Mouse (Mus musculus) gastrocnemius, postnatal 4 days (tissue): ENCODE measurements around the gene Majin. TPM values are rescaled to one million over a fixed set of nuclear protein-coding genes. Genes with fewer than 3 reads are reported as not detected.

Experiments
- DNase-seq, 2 experiments: peaks; one replicate each; pipeline ENCODE4 v3.0.0; 2021 to 2022; ENCODE audit warnings: low spot score in 2 of 2, mixed read lengths in 2 of 2
- long read RNA-seq, 2 experiments: library from polyadenylated mRNA; stranded (forward); transcript quantifications; one replicate each; pipeline ENCODE4 v2.0.0; 2021
- total RNA-seq, 2 experiments: library from RNA; stranded (reverse); gene quantifications; 2 replicates each; pipeline ENCODE4 v1.2.3; 2021

Gene Majin
- not detected for total RNA-seq
- long read RNA-seq, experiment 1: 0 reads
- long read RNA-seq, experiment 2: 0 reads

- DNase-seq: no peak
Observed at GRCm38 (mm10) chr19:6184131-6184530, at the start of gene Majin. Majin (plus strand) TSS chr19:6184388.

GRCm38 (mm10) chr19:6136397-6136796, 47.8 kb upstream of the Majin start:
- DNase-seq: no peak

GRCm38 (mm10) chr19:6139701-6140100, 44.5 kb upstream of the Majin start:
- no peak for DNase-seq

- no peak for DNase-seq
Observed at GRCm38 (mm10) chr19:6140374-6140677, 43.9 kb upstream of the Majin start.

- DNase-seq: peak; percentile 78 to 92
Observed at GRCm38 (mm10) chr19:6140678-6141393, 43.4 kb upstream of the Majin start, which contains the start of gene Batf2. Batf2 (plus strand) TSS chr19:6140983.

- peak in 1 of 2 experiments; percentile 80 for DNase-seq
Observed at GRCm38 (mm10) chr19:6141394-6141749, 42.8 kb upstream of the Majin start, which contains the start of gene Arl2. Arl2 (minus strand) TSS chr19:6141548.

GRCm38 (mm10) chr19:6144842-6145241, 39.3 kb upstream of the Majin start:
- no peak for DNase-seq

- DNase-seq: no peak
Observed at GRCm38 (mm10) chr19:6155174-6155573, 29.0 kb upstream of the Majin start.

- DNase-seq: no peak
Observed at GRCm38 (mm10) chr19:6156372-6156771, 27.8 kb upstream of the Majin start.

- no peak for DNase-seq
Observed at GRCm38 (mm10) chr19:6157220-6157619, 27.0 kb upstream of the Majin start.

GRCm38 (mm10) chr19:6163872-6164547, 20.2 kb upstream of the Majin start:
- DNase-seq: no peak

GRCm38 (mm10) chr19:6166750-6167149, 17.4 kb upstream of the Majin start:
- no peak for DNase-seq

GRCm38 (mm10) chr19:6171215-6171614, 13.0 kb upstream of the Majin start:
- DNase-seq: no peak

GRCm38 (mm10) chr19:6174771-6175170, 9.4 kb upstream of the Majin start:
- DNase-seq: no peak

GRCm38 (mm10) chr19:6178775-6179174, 5.4 kb upstream of the Majin start:
- no peak for DNase-seq

- DNase-seq: no peak
Observed at GRCm38 (mm10) chr19:6181629-6182028, 2.6 kb upstream of the Majin start.

GRCm38 (mm10) chr19:6182534-6182933, 1.7 kb upstream of the Majin start:
- DNase-seq: no peak

GRCm38 (mm10) chr19:6204265-6204664, 20.1 kb downstream of the Majin start:
- no peak for DNase-seq

GRCm38 (mm10) chr19:6206716-6207115, 22.5 kb downstream of the Majin start:
- DNase-seq: no peak

- no peak for DNase-seq
Observed at GRCm38 (mm10) chr19:6216046-6216705, 32.0 kb downstream of the Majin start.

GRCm38 (mm10) chr19:6218606-6219005, 34.4 kb downstream of the Majin start:
- no peak for DNase-seq

GRCm38 (mm10) chr19:6226135-6226534, 41.9 kb downstream of the Majin start, which contains the start of gene Gpha2:
Gpha2 (plus strand) TSS chr19:6226380.
- DNase-seq: no peak
